Mouse (Mus musculus) megakaryocyte-erythroid progenitor cell, adult 5-6 weeks (primary cell): ENCODE results near the gene Mad1l1. TPM values are rescaled to one million over a fixed set of nuclear protein-coding genes. Genes with fewer than 3 reads are reported as not detected.
A peak's percentile ranks its signal among the peaks of the same experiment; 100 is the strongest.

Experiments used
- ATAC-seq: replicated peaks from 2 replicates; pipeline ENCODE4 v1.8.0; 2016; ENCODE audit warnings: mild to moderate bottlenecking, inconsistent platforms; ENCODE audit not compliant: severe bottlenecking, poor library complexity, low FRiP score, low TSS enrichment
- total RNA-seq, 2 experiments: library from RNA; stranded (forward) in 1 of 2; stranded (reverse) in 1 of 2; fragments of 200-1000, 215-1000 nt in 1 of 2; fragments of >200 nt in 1 of 2; fragmentation: Nextera tagmentation in 1 of 2; gene quantifications; 2 replicates each; pipeline ENCODE4 v1.2.3; 2014 to 2017

The Mad1l1 gene
- total RNA-seq, 2 experiments from 2014 or later: 30.4 to 66.9 TPM

- ATAC-seq: no peak
Observed at GRCm38 (mm10) chr5:140078406-140078805, 242.9 kb downstream of the Mad1l1 start.

GRCm38 (mm10) chr5:140076438-140076837, 244.9 kb downstream of the Mad1l1 start:
- no peak for ATAC-seq

GRCm38 (mm10) chr5:140073671-140074116, 247.7 kb downstream of the Mad1l1 start:
- no peak for ATAC-seq

GRCm38 (mm10) chr5:140073148-140073670, 248.1 kb downstream of the Mad1l1 start:
- ATAC-seq: no peak

GRCm38 (mm10) chr5:140068506-140068905, 252.8 kb downstream of the Mad1l1 start:
- ATAC-seq: no peak

GRCm38 (mm10) chr5:140068051-140068450, 253.3 kb downstream of the Mad1l1 start:
- ATAC-seq: no peak

GRCm38 (mm10) chr5:140066769-140067168, 254.6 kb downstream of the Mad1l1 start:
- ATAC-seq: no peak

- ATAC-seq: no peak
Observed at GRCm38 (mm10) chr5:140066281-140066680, 255.1 kb downstream of the Mad1l1 start.

GRCm38 (mm10) chr5:140065281-140065945, 255.9 kb downstream of the Mad1l1 start:
- no peak for ATAC-seq

GRCm38 (mm10) chr5:140064521-140064920, 256.8 kb downstream of the Mad1l1 start:
- no peak for ATAC-seq

GRCm38 (mm10) chr5:140062828-140063227, 258.5 kb downstream of the Mad1l1 start:
- ATAC-seq: no peak

- ATAC-seq: no peak
Observed at GRCm38 (mm10) chr5:140062316-140062715, 259.0 kb downstream of the Mad1l1 start.

- no peak for ATAC-seq
Observed at GRCm38 (mm10) chr5:140061296-140061879, 260.0 kb downstream of the Mad1l1 start.

- ATAC-seq: no peak
Observed at GRCm38 (mm10) chr5:140056291-140056690, 265.1 kb downstream of the Mad1l1 start.

- peak; percentile 53; the same call in 1 of the 2 replicates for ATAC-seq
Observed at GRCm38 (mm10) chr5:140055431-140055830, 265.9 kb downstream of the Mad1l1 start.

- ATAC-seq: no peak
Observed at GRCm38 (mm10) chr5:140053626-140054025, 267.7 kb downstream of the Mad1l1 start.

GRCm38 (mm10) chr5:140052405-140052804, 268.9 kb downstream of the Mad1l1 start:
- no peak for ATAC-seq

GRCm38 (mm10) chr5:140045453-140045852, 275.9 kb downstream of the Mad1l1 start:
- no peak for ATAC-seq

GRCm38 (mm10) chr5:140043002-140043401, 278.4 kb downstream of the Mad1l1 start:
- no peak for ATAC-seq

- ATAC-seq: no peak
Observed at GRCm38 (mm10) chr5:140042002-140042611, 279.2 kb downstream of the Mad1l1 start.
